Comparison of ENCODE assay signal across 9 mouse cellular contexts in the genomic region with DNA sequence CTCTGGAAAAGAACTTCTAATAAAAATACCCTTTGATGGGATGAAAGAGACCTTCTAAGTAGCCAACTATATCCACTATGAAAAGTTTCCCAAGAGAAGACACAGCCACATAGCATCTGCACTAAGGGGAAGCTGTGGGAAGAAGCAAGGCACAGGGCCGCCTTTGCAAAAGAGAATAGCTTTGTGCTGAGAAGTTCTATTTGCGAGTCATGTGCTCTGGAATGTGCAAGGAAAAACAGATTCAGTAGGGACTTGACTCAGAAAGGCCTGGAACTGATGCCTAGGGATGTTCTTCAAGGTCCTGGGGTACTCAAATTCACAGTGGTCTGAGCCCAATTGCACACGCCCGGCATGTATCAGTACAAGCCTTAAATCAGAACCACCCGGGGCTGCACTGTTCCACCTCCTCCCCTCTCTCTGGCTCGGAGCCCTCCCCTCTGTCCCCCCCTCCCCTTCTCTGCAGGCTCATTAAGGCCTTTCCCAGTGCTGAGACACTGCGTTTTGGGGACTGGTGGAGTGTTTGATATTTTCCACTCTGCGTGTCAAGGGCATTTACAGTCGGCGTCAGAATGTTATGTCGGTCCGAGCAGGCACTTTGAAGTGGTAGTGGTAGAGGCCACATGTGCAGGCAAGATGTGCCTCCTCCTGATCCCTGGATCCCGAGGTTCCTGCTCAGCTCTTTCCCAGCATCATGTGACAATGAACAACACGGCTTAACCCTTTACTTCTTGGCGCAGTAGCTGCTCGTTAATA.
DNase-seq lines count a peak whose midpoint lies in the region; ATAC-seq lines count a peak whose summit lies in the region.
"Had no signal": no experiment of that assay in that cellular context is flagged by ENCODE, and none has a peak within 500 bp of the region (broad histone marks: within the 10 kb centered on the region; RNA-seq: fewer than 3 reads in every experiment).

No protein-coding gene starts in this region.

- no peak overlapping the region for H3K4me3 ChIP-seq in limb, embryonic 11.5 days (ENCODE audit: low read depth, low read length)

- intact Hi-C loops in gastrocnemius, postnatal 14 days (cut with DNase I; ENCODE audit: low total_unique reads): no loop called here
- intact Hi-C loops in left cerebral cortex, postnatal 36 days (cut with DNase I): no loop called here

- H3K9ac ChIP-seq in limb, embryonic 11.5 days (ENCODE audit: low read length): no peak overlapping the region

- H3K9me3 ChIP-seq in limb, embryonic 11.5 days (ENCODE audit: control insufficient read depth, low read length): no peaks in the 10 kb centered on the region

- no peaks in the 10 kb centered on the region for H3K36me3 ChIP-seq in limb, embryonic 11.5 days (ENCODE audit: control insufficient read depth, insufficient read depth, low read length)

- peak overlapping the region; percentile 25 for H3K4me2 ChIP-seq in limb, embryonic 11.5 days (ENCODE audit: low read depth, severe bottlenecking)

- 15% methylated on average over 16 of the region's 16 CpGs for WGBS in limb, embryonic 11.5 days

- ATAC-seq in limb, embryonic 11.5 days (ENCODE audit: insufficient number of reproducible peaks, low FRiP score, low TSS enrichment, low read depth): peak; percentile 86
- no peak for ATAC-seq in cerebellum, adult (ENCODE audit: insufficient number of reproducible peaks, low FRiP score, low TSS enrichment)

- DNase-seq in gastrocnemius, postnatal 14 days: peak; percentile 32
- DNase-seq in gastrocnemius, adult 18-20 months (ENCODE audit: low spot score): no peak
- peak; percentile 20 for DNase-seq in ovary, postnatal 14 days (ENCODE audit: low spot score)
- DNase-seq in ovary, postnatal 10 days (ENCODE audit: low spot score): no peak
- DNase-seq in limb, embryonic 11.5 days (ENCODE audit: low spot score): peak; percentile 83
- no peak for DNase-seq in left cerebral cortex, postnatal 36 days (ENCODE audit: low spot score in 2 of 2)
- DNase-seq in left cerebral cortex, adult 18-20 months (ENCODE audit: low spot score in 2 of 2): no peak
- DNase-seq: cerebellum, postnatal 14 days had no signal

- H3K4me1 ChIP-seq in limb, embryonic 11.5 days (ENCODE audit: control insufficient read depth, insufficient read depth, low read length): peaks cover 25% of the 10 kb centered on the region

- no peaks in the 10 kb centered on the region for H3K27me3 ChIP-seq in limb, embryonic 11.5 days (ENCODE audit: control insufficient read depth, insufficient read depth, low read length)

- H3K27ac ChIP-seq in limb, embryonic 11.5 days (replicated peaks; ENCODE audit: low read depth, low read length): peak overlapping the region; percentile 80

Comparison
In these comparisons a context has a peak if more than half of its experiments do, and no peak if none do; other contexts are left out.
1. DNase-seq: peak in gastrocnemius, postnatal 14 days (single experiment), ovary, postnatal 14 days (single experiment) and limb, embryonic 11.5 days (single experiment); none in gastrocnemius, adult 18-20 months (single experiment), ovary, postnatal 10 days (single experiment), left cerebral cortex, postnatal 36 days (0 of 2) and left cerebral cortex, adult 18-20 months (0 of 2).